ENCODE assay signal across 15 mouse cellular contexts in genomic region chr10:117530859-117531602, GRCm38 (mm10).
"Had no signal": no experiment of that assay in that cellular context is flagged by ENCODE, and none has a peak within 500 bp of the region (broad histone marks: within the 10 kb centered on the region; RNA-seq: fewer than 3 reads in every experiment).

No protein-coding gene starts in this region.

- H3K9me3 ChIP-seq: limb, embryonic 15.5 days; liver, embryonic 12.5 days; midbrain, embryonic 12.5 days; neural tube, embryonic 15.5 days had no signal

- DNase-seq: kidney, adult 9 months; kidney, postnatal 4 days; lung, embryonic 14.5 days; lung, postnatal 10 days; right cerebral cortex, adult 18-20 months; right cerebral cortex, postnatal 25 days; thymus, adult 2 months; thymus, postnatal 25 days had no signal

- ATAC-seq: liver, embryonic 12.5 days; midbrain, embryonic 16.5 days had no signal

- H3K4me3 ChIP-seq: left cerebral cortex, adult 2 months; limb, embryonic 15.5 days; liver, embryonic 12.5 days; midbrain, embryonic 12.5 days; neural tube, embryonic 15.5 days had no signal

- H3K36me3 ChIP-seq: limb, embryonic 15.5 days; liver, embryonic 12.5 days; midbrain, embryonic 12.5 days; neural tube, embryonic 15.5 days had no signal

- H3K4me1 ChIP-seq: liver, embryonic 12.5 days; midbrain, embryonic 12.5 days; neural tube, embryonic 15.5 days had no signal

- H3K27ac ChIP-seq: kidney, postnatal 0 days; left cerebral cortex, adult 2 months; limb, embryonic 15.5 days; liver, embryonic 12.5 days; midbrain, embryonic 12.5 days; neural tube, embryonic 15.5 days had no signal

- H3K27me3 ChIP-seq: limb, embryonic 15.5 days; liver, embryonic 12.5 days; midbrain, embryonic 12.5 days; neural tube, embryonic 15.5 days had no signal
